Mouse (Mus musculus): Measurements from ENCODE around the gene Iqca.

The Iqca gene

DNA sequence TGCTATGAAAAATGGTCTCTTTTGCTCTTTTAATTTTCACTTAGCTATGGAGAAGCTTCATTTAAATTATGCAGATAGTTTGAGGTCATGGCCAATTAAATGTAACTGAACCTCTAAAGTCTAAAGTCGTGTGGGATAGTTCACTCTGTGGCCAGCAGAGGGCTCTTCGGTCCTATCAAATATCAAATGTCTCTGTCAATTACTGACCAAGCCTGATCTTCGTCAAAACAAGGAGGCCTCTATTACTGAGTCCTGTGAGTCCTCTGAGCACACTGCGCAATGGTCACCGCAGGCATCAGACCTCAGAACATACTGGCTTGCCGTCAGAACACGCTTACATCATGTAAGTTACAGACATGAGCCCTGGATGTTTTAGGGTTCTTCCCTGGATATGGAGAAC, 92.6 kb downstream of the Iqca start:
- peak; percentile 41 for DNase-seq (ENCODE audit: low read depth, low spot score)

DNA sequence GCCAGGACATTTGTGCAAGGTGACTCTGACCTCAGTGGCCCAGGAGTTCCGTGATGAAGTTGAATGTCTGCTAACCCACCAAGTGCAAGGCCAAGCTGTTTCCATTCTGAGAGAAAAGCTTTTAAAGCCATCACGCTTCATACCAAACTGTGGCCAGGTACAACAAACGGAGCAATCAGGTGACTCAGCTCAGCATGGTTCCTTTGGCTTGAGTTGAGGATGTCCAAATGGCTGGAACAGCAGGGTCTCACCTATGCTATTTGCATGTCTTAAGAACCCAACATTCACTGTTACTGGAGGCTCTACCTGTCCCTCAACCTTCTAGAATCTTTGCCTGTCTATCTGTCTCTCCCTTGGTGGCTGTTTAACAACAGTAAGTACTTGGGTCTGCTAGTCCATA, 93.1 kb downstream of the Iqca start:
- DNase-seq (ENCODE audit: low read depth, low spot score), result no peak

DNA sequence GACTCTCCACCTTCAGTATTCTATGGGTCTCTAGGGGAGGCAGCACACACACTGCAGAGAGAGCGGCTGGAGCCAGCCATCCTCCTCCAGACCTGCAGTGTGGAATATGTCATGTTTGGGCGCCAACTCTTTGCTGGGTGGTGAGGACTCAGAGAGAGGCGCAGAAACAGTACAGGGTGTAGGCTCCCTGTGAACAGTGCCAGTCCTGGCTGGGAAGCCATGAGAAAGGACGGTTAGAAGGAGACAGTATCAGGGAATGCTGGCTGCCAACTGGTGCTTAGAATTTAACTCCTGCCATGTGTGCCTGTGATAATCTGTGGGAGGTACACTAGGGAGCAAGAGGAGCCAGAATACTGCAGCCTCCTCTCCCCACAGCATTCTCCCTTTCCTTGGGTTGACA, 98.2 kb downstream of the Iqca start:
- no peak for DNase-seq (ENCODE audit: low read depth, low spot score)

DNA sequence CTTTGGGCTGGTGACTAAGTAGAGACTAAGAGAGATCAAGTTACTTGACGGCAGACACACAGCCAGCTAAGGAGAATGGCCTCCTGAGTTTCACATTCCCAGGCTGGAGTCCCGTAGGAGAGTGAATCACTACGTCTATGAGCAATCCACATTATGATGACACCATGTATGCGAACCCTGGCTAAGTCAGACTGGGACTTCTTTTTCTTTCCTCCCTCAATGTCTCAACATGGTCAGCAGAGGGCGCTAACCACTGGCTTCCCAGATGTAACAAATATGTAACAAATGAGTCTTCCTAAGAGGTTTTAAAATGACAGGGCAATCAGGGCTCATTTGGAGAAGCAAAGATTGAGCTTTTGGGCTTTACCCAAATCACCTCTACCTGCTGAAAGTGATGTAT, 101.9 kb downstream of the Iqca start:
- peak; percentile 46 for DNase-seq (ENCODE audit: low read depth, low spot score)

DNA sequence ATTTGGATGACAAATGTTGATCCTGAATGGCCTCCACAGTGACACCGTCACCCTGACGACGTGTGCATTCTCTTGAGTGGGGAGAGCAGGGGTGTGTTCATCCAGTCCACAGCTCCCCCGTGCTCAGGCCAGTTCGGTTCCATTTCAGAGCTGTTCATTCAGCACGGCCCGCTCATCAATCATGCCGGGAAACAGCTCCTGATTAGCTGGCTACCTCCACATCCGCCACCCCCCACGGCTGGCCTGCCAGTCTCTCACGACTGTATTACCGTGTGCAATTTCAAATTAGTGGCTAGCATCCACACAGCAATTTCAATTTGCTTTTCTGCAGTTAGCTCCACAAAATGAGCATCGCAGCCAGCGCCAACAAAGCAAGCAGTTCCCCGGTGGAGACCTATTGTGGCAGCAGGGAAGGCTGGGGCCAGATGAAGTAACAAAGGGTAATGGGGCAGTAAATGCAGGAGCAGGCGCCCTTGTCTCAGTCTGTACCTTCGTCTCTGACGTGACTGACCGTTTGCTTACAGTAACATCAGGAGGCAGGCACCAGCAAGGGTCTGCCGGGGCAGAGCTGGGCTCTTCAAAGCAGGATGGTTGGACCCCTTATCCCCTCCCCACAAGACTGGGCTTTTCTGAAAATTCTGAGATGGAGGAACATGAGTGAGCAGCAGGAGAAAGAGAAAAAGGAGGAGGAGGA, 103.0 kb downstream of the Iqca start:
- DNase-seq (ENCODE audit: low read depth, low spot score), result no peak

DNA sequence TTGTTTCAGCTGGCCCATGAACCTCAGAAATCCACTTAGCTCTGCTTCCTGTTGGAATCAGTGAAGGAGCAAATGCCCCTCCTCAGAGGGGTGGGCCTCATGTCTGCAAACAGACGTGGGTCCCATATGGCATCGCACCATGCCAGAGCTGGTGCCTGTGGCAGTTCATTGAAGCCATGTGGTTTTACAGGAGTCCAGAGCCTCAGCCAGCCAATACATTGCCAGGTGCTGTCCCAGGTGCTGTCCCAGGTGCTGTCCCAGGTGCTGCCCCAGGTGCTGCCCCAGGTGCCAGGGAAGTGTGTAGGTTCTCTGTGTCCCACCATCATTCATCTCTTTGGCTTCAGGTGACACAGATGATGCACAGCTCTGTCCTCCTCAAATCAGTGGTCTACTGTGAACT, 124.9 kb downstream of the Iqca start:
- DNase-seq (ENCODE audit: low read depth, low spot score), result no peak

DNA sequence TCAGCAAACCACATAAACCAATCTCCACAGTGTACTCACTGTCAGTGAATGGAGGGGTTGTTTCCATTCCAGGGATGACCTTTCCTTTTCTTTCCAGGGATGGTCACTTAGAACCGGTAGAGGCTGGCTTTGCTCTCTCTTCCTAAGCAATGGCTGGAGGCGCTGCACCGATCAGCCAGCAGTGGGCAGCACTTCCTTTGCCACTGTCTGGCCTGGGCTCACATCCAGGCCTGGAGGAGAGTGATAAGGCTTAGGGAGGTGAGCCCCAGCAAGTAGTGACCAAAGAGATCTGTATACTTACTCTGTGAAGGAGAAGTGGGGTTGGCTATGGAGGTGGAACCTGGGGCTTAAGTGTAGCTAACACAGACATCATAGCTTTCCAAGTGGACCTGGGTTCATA, 126.3 kb downstream of the Iqca start:
- no peak for DNase-seq (ENCODE audit: low read depth, low spot score)

DNA sequence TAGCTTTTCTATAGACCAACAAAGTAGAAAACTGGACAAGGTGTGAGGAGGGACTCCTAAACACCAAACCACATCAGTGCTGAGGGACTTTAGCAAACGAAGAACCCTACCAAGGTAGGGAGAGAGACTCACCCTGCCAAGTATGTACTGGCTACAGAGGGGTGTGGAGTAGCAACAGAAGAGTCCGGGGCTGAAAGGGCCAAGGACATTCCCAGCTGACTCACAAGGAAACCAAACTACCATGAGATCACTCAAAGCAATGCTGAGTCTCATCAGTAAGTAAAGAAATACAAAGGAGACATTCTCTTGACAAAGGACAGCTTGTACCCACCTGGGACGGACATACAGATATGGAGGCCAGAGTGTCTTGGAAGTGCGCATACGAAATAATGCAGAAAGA, 132.9 kb downstream of the Iqca start:
- no peak for DNase-seq (ENCODE audit: low read depth, low spot score)

DNA sequence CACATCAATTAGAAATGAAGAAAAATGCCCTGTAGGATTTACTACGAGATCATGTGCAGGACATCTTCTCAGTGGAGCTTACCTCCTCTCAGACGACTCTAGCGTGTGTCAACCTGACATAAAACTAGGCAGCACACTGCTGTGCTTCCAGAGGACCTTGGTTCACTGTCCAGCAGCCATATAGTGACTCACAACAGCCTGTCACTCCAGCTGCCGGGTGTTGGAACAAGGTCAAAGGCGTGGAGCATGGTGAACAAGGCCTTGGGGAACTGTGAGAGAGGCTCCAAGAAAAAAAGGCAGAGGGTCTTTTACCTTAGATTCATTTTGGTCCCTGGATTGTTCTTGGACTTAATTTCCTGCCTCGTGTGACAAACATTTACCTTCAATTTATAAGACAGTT, 135.1 kb downstream of the Iqca start:
- DNase-seq (ENCODE audit: low read depth, low spot score), result no peak

DNA sequence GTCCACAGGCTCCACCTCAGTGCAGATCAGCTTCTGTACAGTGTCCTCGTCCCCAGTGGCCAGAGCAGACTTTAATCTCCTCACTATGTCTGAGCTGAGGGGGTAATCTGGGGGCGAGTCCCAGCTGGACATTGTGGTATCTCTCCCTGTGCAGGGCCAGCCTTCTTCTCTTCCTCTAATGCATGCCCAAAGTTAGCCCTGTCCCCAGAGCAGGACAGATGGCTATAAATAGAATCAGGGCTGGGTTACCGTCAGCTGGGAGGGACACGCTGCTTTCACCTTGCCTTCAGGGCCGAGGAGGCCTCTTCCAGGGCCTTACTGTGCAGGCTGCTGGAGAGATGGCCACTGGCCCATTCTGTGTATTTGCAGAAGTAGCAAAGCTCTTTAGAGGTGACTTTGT, 138.8 kb downstream of the Iqca start, which contains the start of gene Asb18:
Gene Asb18 (minus strand): TSS at position 221 of the 400 bp plus-strand sequence.
- no peak for DNase-seq (ENCODE audit: low read depth, low spot score)

DNA sequence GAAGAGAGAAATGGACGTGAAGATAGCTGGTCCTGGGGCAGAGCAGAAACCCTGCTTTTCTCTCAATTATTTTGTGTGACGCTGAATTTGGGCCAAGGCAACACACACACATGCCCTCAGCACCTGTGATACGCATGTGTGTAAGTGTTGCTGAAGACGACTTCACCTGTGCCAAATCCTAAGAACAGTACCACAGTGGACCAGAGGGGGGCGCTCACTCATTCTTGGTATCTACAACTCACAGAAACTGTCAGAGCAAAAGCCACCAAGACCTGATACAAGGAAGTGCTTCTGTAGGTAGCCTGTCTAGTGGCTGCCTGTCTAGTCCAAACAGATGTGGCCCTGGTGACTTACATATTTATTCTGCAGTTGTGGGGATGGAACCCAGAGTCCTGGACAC, 139.9 kb downstream of the Iqca start:
- no peak for DNase-seq (ENCODE audit: low read depth, low spot score)

DNA sequence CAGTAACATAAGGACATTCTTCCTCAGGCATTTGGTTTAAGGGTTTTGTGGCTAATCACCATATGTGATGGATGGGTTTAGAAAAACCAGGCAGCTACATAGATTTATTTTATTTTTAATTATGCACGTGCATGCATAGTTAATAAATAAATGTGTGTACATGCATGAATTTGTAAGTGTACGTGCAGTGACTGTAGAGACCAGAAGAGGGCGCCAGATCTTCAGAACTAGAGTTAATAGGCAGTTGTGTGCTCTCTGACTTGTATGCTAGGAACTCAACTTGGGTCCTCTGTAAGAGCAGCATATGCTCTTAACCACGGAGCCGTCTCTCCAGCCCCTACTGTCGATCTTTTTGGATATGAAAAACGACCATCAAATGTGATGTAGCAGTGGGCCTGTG, 140.4 kb downstream of the Iqca start:
- no peak for DNase-seq (ENCODE audit: low read depth, low spot score)

DNA sequence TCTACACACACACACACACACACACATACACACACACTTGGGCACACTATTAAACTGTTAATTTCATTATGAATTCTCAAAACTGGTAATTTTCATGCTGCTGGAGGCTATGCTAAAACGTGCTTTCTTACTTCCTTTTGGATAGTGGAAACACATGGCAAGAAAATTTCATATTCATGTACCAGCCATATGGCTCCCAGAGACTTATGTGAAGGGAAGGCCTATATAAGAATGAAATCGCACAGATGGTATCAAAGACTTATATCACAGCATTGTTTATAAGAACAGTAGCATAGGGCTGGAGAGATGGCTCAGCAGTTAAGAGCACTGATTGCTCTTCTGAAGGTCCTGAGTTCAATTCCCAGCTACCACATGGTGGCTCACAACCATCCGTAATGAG, 141.0 kb downstream of the Iqca start:
- DNase-seq (ENCODE audit: low read depth, low spot score), result no peak

DNA sequence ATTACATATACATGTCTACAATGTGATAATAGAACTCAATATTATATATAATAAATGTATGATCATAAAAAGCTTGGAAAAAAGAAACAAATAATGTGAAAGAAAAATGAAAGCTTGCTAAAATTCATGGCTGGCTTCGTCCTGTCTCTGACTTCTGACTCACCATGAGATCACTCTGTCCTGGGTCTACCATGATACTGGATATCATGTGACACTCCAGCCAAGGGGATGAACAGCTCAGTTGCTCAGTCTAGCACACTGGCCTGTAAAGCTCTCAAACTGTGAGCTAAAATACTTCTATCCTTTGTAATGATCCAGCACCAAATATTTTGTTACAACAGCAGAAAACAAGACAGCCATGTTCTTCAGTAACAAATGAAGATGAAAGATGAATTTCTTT, 143.1 kb downstream of the Iqca start:
- DNase-seq (ENCODE audit: low read depth, low spot score), result no peak

DNA sequence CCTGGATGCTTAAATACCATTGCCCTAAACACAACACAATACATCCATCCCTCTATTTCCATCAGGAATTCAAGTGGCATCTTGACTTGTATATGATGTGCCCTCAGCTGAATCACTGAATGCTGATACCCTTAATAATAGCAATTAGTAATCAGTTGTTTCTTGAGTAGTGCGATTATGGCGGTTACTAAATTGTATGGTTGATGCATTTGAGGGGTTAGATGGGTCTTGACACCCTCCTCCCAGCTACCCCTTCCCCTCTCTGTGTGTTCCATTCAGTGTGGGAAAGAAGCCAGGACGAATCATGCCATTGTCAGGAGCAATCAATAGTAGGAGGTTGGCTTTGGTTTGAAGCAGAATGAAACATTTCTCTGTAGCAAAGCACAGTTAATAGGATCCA, 144.0 kb downstream of the Iqca start:
- DNase-seq (ENCODE audit: low read depth, low spot score), result no peak

DNA sequence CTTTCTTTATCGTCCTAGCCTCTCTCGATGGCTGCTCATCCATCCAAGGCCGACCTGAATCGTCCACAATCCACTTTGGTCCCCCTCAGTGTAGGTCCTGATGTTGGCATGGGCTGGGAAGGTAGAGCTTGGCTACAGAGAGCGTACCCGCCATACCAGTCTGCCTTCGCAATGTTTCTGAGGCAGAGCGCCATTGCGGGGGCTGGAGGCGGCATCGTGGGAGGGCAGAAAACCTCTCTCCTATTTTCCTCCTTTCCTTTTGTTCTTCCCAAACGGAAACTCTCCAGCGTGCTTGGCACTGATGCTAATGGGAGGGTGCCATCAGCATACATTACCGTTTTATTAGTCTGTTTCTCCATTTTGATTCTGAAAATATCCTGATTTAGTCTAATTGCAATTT, 146.5 kb downstream of the Iqca start:
- DNase-seq (ENCODE audit: low read depth, low spot score), result no peak

DNA sequence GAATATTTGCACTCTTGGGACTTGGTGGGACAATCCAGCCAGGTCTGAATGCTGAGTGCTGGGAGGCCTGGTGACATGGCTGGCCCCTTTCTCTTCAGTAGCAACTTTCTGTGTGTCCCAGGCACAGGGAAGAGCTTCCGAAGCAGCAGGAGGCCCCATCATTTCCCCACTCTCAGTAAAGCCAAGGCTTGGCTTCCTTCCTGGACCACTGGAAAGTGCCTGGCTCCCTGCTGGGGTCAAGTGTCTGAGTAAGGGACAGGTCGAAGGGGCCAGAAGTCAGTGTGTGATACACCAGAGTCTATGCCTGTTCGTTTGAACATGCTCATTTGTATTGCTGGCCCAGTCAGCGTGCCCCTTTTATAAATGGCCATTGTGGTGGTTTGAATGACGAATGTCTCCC, 152.2 kb downstream of the Iqca start:
- no peak for DNase-seq (ENCODE audit: low read depth, low spot score)

DNA sequence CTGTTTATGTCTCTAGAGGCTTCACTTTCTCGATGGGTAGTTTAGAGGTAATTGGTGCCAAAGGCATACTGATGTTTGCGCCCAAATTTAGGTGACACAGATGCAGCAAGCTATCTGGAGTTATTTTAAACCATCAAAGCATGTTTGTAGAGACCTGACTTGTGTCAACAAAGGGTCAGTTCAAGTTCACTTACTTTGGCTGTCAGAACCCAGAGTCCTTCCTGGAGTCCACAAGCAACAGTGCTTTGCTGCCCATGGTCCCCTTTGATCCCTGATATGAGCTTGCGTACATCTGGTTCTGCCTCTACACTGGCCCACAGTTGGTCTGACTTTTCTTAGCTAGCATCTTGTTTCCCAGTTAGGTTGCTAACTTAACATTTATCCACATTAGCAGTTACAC, 153.3 kb downstream of the Iqca start:
- DNase-seq (ENCODE audit: low read depth, low spot score), result no peak

DNA sequence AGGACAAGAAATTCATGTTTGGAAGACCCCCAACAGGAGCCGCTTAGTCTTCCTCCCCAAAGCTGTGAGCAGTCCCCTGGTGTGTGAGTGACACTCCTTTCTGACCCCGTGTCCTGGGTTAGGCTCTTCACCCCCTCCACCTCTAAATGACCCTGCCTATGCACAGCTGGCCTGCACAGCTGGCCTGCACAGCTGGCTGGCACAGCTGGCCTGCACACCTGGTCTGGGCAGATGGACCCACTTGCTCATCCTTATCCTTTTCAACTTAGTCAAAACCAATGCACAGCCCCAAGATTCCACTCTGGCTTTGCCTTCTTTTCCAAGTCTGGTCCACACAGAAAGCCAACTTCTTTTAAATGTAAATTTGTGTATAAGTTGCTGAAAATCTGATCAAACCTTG, 154.5 kb downstream of the Iqca start:
- DNase-seq (ENCODE audit: low read depth, low spot score), result no peak

DNA sequence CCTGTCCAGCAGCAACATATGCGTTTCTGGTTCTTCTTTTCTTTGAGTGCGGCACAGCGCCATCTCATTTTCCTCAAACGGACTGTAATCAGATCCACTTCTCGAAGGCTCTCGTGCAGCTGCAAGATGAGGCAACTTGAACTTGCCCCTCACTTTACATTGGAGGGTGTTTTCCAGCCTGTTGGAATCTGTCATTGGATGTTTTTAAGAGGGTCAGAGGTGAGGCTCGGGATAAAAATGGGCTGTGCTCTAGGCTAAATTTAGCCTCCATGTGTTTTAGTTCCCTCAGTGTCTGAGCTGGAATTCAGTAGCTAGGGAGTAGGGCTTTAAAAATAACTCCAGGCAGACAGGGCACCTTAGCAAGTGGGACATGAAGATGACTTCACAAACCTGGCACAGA, 155.1 kb downstream of the Iqca start:
- no peak for DNase-seq (ENCODE audit: low read depth, low spot score)

DNA sequence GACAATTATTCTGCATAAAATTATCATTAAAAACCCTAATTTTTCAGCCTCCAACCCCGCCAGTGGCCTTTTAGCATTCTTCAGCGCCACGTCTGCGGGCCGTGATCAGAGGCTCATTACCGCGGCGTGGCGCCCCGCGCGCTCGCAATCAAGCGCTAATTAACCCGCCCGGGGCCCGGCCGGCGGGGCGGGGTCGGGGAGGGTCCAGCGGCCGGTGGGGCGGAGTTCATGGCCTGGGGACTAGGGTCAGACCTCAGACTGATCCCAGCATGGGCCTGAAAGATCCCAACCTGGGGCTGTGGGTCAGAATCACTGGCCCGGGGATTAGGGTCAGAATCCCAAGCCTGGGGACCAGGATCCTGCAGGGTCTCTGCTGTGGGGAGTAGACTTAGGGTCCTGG, 160.9 kb downstream of the Iqca start:
- DNase-seq (ENCODE audit: low read depth, low spot score), result no peak

Measured in embryo, embryonic 11.5 days (tissue).